Mouse (Mus musculus) G1E (cell line): ENCODE measurements around the gene Olfr466.

Source experiments
- CTCF ChIP-seq: IDR thresholded peaks from 2 replicates; pipeline ENCODE4 v1.5.1; 2012; ENCODE audit warnings: low read depth, low read length, inconsistent platforms, mixed read lengths
- GATA1 ChIP-seq: IDR thresholded peaks from 2 replicates; pipeline ENCODE4 v1.6.1; 2012; ENCODE audit warnings: borderline replicate concordance, low read length, inconsistent platforms, mixed read lengths
- GATA2 ChIP-seq: IDR thresholded peaks from 2 replicates; pipeline ENCODE4 v1.6.1; 2012; ENCODE audit warnings: low read depth, low read length, inconsistent platforms, borderline replicate concordance
- POLR2AphosphoS5 ChIP-seq: IDR thresholded peaks from 2 replicates; pipeline ENCODE4 v1.6.1; 2012; ENCODE audit warnings: low read depth, low read length, inconsistent platforms; ENCODE audit not compliant: insufficient replicate concordance
- TAL1 ChIP-seq: conservative IDR thresholded peaks from 2 replicates; pipeline ENCODE4 v1.6.1; 2012; ENCODE audit warnings: low read depth, low read length, inconsistent platforms, mixed read lengths

GRCm38 (mm10) chr13:65111961-65112360, 38.1 kb upstream of the Olfr466 start:
- TF ChIP-seq TAL1 (no peak), CTCF (no peak), GATA1 (no peak), POLR2AphosphoS5 (no peak), GATA2 (no peak)
